Mouse (Mus musculus) liver, embryonic 13.5 days (tissue): ENCODE results near the gene Gm10330. TPM values are rescaled to one million over a fixed set of nuclear protein-coding genes. Genes with fewer than 3 reads are reported as not detected.
"Not testable (repeated sequence)": the region's sequence is repeated elsewhere in the genome, so short reads cannot be mapped to it uniquely, and the experiment has no call there.

Experiments
- ATAC-seq: fragments of 200-750 bp; cut with Nextera tagmentation; 2 replicates; pipeline ENCODE4 v1.8.0; 2017; ENCODE audit warnings: low read depth, mild to moderate bottlenecking, moderate number of reproducible peaks, moderate library complexity
- DNase-seq: peaks from one replicate; pipeline ENCODE4 v3.0.0; 2022
- H3K27ac ChIP-seq: fragments of 300-500 bp; sonication (generic); 2 replicates; pipeline ENCODE4 v1.5.1; 2015; ENCODE audit warnings: moderate library complexity, mild to moderate bottlenecking, inconsistent platforms
- H3K27me3 ChIP-seq: fragments of 300-500 bp; sonication (generic); 2 replicates; pipeline ENCODE4 v1.6.1; 2015; ENCODE audit warnings: mild to moderate bottlenecking, inconsistent platforms
- H3K36me3 ChIP-seq: fragments of 300-500 bp; sonication (generic); 2 replicates; pipeline ENCODE4 v1.6.1; 2015; ENCODE audit warnings: mild to moderate bottlenecking, inconsistent platforms
- H3K4me1 ChIP-seq: fragments of 300-500 bp; sonication (generic); replicated peaks from 2 replicates; pipeline ENCODE4 v1.6.1; 2015; ENCODE audit warnings: inconsistent platforms
- H3K4me2 ChIP-seq: fragments of 300-500 bp; sonication (generic); 2 replicates; pipeline ENCODE4 v1.6.1; 2015; ENCODE audit warnings: inconsistent platforms, mild to moderate bottlenecking, moderate library complexity
- H3K4me3 ChIP-seq: fragments of 300-500 bp; sonication (generic); replicated peaks from 2 replicates; pipeline ENCODE4 v1.5.1; 2015; ENCODE audit warnings: mild to moderate bottlenecking, inconsistent platforms
- H3K9ac ChIP-seq: fragments of 300-500 bp; sonication (generic); 2 replicates; pipeline ENCODE4 v1.6.1; 2015; ENCODE audit warnings: mild to moderate bottlenecking, inconsistent platforms
- H3K9me3 ChIP-seq: fragments of 300-500 bp; sonication (generic); replicated peaks from 2 replicates; pipeline ENCODE4 v1.6.1; 2016; ENCODE audit warnings: inconsistent platforms
- WGBS: fragments of 180-500 bp; shearing (Covaris S2); methylation state at CpG from one replicate; pipeline ENCODE4 v1.1.7; 2015; ENCODE audit not compliant: insufficient replicate concordance; 5-methylcytosine and 5-hydroxymethylcytosine counted together
- polyA plus RNA-seq: library from polyadenylated mRNA; unstranded; fragments of >200 nt; fragmentation: Nextera tagmentation; extraction: Ambion mirVana; gene quantifications from 2 replicates; pipeline ENCODE4 v1.2.1, GENCODE M21; 2015

Gene Gm10330
- polyA plus RNA-seq, result 0.08 TPM in 1 of 2 replicates, not detected in the other

DNA sequence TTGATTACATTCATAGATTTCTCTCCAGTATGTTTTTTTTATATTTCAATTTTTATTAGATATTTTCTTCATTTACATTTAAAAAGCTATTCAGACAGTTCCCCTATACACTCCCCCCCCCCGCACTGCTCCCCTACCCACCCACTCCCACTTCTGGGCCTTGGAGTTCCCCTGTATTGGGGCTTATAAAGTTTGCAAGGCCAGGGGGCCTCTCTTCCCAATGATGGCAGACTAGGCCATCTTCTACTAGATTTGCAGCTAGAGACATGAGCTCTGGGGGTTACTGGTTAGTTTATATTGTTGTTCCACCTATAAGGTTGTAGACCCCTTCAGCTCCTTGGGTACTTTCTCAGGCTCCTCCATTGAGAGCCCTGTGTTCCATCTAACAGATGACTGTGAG is at the start of gene Gm10330:
TSS of gene Gm10330 (minus strand) at position 101 of the 400 bp plus-strand sequence.
- DNase-seq, H3K4me1 ChIP-seq, H3K4me2 ChIP-seq, ATAC-seq, H3K36me3 ChIP-seq, H3K9me3 ChIP-seq, H3K4me3 ChIP-seq, H3K27ac ChIP-seq, H3K9ac ChIP-seq, H3K27me3 ChIP-seq: not testable (repeated sequence)
- WGBS, result 58% methylated on average over 1 of the region's 1 CpGs

DNA sequence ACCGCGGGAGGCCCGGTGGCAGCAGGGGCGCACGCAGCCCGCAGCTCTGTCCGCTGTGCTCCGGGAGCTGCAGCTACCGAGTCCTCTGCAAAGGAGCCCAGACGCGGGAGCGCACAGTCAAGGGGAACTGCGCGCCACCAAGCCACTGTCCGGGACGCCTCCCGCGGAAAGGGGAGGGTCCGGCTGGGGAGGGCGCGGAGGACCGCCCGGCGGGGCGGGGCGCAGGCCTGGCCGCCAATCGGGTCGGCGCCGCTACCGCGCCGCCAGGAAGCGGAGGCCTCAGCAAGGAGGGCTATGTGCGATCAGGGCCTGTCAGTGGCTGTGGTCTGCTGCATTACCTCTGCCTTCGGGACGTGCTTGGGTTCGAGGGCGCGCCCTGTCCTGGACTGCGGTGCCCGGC is 20.7 kb upstream of the Gm10330 start:
- H3K27me3 ChIP-seq, H3K9ac ChIP-seq, H3K4me3 ChIP-seq, H3K27ac ChIP-seq, H3K4me2 ChIP-seq, ATAC-seq, H3K9me3 ChIP-seq, H3K36me3 ChIP-seq, H3K4me1 ChIP-seq: not testable (repeated sequence)
- peak; percentile 0 for DNase-seq
- 11% methylated on average over 40 of the region's 43 CpGs for WGBS

DNA sequence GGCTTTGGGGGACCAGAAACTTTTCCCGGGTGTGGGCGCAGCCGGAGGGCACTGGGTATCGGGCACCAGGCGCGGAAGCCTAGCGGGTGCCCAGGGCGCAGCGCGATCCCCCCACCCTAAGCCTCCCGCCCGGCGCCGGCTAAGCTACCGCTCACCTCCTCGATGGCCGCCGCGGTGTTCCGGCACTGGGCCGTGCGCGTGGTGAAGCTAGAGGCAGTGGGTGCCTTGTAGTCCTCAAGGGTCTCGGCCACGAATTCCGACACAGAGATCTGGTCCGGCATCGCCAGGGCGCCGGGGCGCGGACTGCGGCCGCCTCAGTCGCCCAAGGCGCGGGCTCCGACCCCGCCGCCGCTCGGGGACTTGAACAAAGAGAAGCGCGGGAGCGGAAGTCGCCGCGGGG is 20.3 kb upstream of the Gm10330 start:
- WGBS, result 12% methylated on average over 26 of the region's 48 CpGs
- not testable (repeated sequence) for ATAC-seq, H3K4me3 ChIP-seq, DNase-seq, H3K27me3 ChIP-seq, H3K4me2 ChIP-seq, H3K9ac ChIP-seq, H3K36me3 ChIP-seq, H3K9me3 ChIP-seq, H3K27ac ChIP-seq, H3K4me1 ChIP-seq
